Mouse (Mus musculus): ENCODE data around the gene Cc2d2b. TPM values are rescaled to one million over a fixed set of nuclear protein-coding genes. Genes with fewer than 3 reads are reported as not detected.

The Cc2d2b gene
- total and polyA plus RNA-seq, 3 experiments = 0.27 to 6.1 (median 3.4) TPM

DNA sequence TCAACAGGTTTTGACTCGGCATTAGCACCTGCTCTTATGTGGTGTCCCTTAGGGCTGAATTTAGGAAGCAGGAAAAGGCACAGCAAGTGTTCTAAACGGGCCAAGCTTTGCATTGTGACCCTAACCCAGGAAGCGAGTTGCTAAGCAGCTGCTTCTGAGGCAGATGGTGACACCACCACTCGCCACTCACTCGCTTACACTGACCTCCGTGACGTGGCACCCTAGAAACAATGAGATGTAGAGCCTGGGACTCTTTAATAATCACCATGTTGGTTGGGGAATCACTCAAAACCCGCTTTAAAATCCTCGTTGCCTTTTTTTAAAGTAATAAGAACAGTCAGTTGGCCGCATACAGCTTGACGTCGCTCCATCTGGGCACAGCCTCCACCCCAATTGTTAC, 100.8 kb downstream of the Cc2d2b start:
- Histone ChIP-seq H3K9me3 (replicated peaks) (no peaks in the 10 kb centered on the region), H3K27me3 (ENCODE audit: insufficient read depth, low read length) (no peaks in the 10 kb centered on the region), H3K4me3 (ENCODE audit: low read depth, low read length) (no peak overlapping the region), H3K36me3 (replicated peaks) (peaks cover 64% of the 10 kb centered on the region), H3K4me1 (ENCODE audit: insufficient read depth, low read depth, low read length) (peaks cover 3% of the 10 kb centered on the region; the same call in 1 of the 2 replicates)
- DNase-seq (ENCODE audit: low spot score) (no peak), ATAC-seq (ENCODE audit: extremely low read depth, insufficient number of reproducible peaks, low FRiP score, poor library complexity, severe bottlenecking) (no peak)
- TF ChIP-seq POLR2AphosphoS5 (IDR thresholded peaks at IDR 0.05; ENCODE audit: insufficient replicate concordance, low read depth, low read length) (no peak), GATA2 (IDR thresholded peaks at IDR 0.05; ENCODE audit: borderline replicate concordance, low read depth, low read length) (no peak), GATA1 (IDR thresholded peaks at IDR 0.05; ENCODE audit: borderline replicate concordance, low read length) (no peak), TAL1 (conservative IDR thresholded peaks at IDR 0.05; ENCODE audit: low read depth, low read length) (no peak), CTCF (IDR thresholded peaks at IDR 0.05; ENCODE audit: low read depth, low read length) (no peak)

DNA sequence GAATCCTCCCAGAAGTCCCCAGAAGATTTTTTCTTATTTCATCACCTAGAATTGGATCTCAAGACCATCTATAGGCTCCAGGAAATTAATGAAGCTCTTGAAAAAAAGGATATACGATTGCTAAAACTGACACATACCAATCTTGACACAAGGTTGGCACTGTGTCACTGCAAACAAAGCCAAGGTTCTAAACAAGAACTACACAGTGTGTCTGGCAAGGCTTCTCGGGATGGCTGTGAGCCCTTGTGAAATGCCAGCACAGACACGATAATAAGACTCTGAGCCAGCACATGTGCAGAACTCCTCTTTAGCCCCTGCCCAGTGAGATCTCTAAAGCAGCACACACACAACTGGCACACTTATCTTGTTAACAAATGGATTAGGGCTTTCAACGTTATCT, 111.0 kb downstream of the Cc2d2b start:
- no peak for DNase-seq (ENCODE audit: low spot score)
- Histone ChIP-seq H3K9me3 (replicated peaks) (no peaks in the 10 kb centered on the region), H3K4me1 (ENCODE audit: insufficient read depth, low read depth, low read length) (no peaks in the 10 kb centered on the region), H3K36me3 (replicated peaks) (no peaks in the 10 kb centered on the region), H3K4me3 (ENCODE audit: low read depth, low read length) (no peak overlapping the region), H3K27me3 (ENCODE audit: insufficient read depth, low read length) (peaks cover 42% of the 10 kb centered on the region)
- TF ChIP-seq GATA1 (IDR thresholded peaks at IDR 0.05; ENCODE audit: borderline replicate concordance, low read length) (no peak), POLR2AphosphoS5 (IDR thresholded peaks at IDR 0.05; ENCODE audit: insufficient replicate concordance, low read depth, low read length) (no peak), GATA2 (IDR thresholded peaks at IDR 0.05; ENCODE audit: borderline replicate concordance, low read depth, low read length) (no peak), TAL1 (conservative IDR thresholded peaks at IDR 0.05; ENCODE audit: low read depth, low read length) (no peak), CTCF (IDR thresholded peaks at IDR 0.05; ENCODE audit: low read depth, low read length) (no peak)
- no peak for ATAC-seq (ENCODE audit: extremely low read depth, insufficient number of reproducible peaks, low FRiP score, poor library complexity, severe bottlenecking)

DNA sequence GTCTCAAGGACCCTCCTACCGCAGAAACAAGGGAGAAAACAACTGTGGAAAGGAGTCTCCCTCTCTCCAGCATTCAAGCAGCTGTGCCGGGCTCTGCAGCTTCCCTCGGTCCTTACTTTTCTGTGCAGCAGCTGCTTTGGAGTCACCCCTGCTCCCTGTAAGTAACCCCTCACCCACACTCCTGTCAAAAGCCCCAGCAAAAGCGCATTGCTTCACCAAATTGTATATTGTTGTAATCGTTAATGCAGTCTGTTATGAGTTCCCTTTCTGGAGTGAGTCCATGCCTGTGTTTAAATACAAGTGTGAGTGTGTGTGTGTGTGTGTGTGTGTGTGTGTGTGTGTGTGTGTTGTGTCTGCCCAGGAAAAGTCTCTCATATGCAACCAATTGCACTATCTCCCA, 119.7 kb downstream of the Cc2d2b start:
- peaks cover 16% of the 10 kb centered on the region for H3K27me3 ChIP-seq (ENCODE audit: insufficient read depth, low read length)
- no peak for DNase-seq (ENCODE audit: low spot score)
- no peak overlapping the region for H3K4me3 ChIP-seq (ENCODE audit: low read depth, low read length)
- no peaks in the 10 kb centered on the region for H3K36me3 ChIP-seq (replicated peaks)
- ATAC-seq (ENCODE audit: extremely low read depth, insufficient number of reproducible peaks, low FRiP score, poor library complexity, severe bottlenecking) = no peak
- TF ChIP-seq CTCF (IDR thresholded peaks at IDR 0.05; ENCODE audit: low read depth, low read length) (no peak), GATA1 (IDR thresholded peaks at IDR 0.05; ENCODE audit: borderline replicate concordance, low read length) (no peak), GATA2 (IDR thresholded peaks at IDR 0.05; ENCODE audit: borderline replicate concordance, low read depth, low read length) (no peak), TAL1 (conservative IDR thresholded peaks at IDR 0.05; ENCODE audit: low read depth, low read length) (no peak), POLR2AphosphoS5 (IDR thresholded peaks at IDR 0.05; ENCODE audit: insufficient replicate concordance, low read depth, low read length) (no peak)
- H3K9me3 ChIP-seq (replicated peaks) = no peaks in the 10 kb centered on the region
- peaks cover 22% of the 10 kb centered on the region for H3K4me1 ChIP-seq (ENCODE audit: insufficient read depth, low read depth, low read length)

DNA sequence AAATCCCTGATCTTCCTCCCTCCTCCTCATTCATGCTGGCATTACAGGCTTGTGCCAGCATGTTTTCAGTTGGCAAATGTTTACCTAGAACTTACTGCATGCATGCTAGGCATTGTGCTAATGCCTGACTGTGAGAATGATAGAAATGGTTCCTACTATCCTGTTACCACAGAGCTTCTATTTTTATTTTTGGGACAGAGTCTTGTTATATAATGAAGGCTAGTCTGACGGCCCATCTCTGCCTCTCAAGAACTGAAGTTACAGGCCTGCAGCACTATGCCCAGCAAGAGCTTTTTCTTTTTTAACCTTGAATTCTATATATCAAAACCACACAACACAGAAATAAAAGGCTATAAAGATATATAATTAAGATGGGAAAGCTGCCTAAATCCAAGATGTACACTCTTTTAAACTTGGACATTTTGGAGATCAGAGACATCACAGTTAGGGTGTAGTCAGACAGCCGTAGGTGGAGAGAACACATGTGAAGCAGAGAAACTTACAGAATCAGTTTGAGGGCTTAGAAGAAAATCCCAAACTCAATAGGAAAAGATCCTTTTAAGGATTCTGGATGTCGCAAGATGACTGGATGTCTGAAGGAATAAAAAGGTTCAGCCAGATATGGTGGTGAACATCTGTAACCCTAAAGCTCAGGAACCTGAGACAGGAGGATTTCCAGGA, 121.0 kb downstream of the Cc2d2b start:
- Histone ChIP-seq H3K36me3 (replicated peaks) (no peaks in the 10 kb centered on the region), H3K4me1 (ENCODE audit: insufficient read depth, low read depth, low read length) (peaks cover 22% of the 10 kb centered on the region), H3K27me3 (ENCODE audit: insufficient read depth, low read length) (peaks cover 11% of the 10 kb centered on the region), H3K9me3 (replicated peaks) (no peaks in the 10 kb centered on the region), H3K4me3 (ENCODE audit: low read depth, low read length) (no peak overlapping the region)
- DNase-seq (ENCODE audit: low spot score) (no peak), ATAC-seq (ENCODE audit: extremely low read depth, insufficient number of reproducible peaks, low FRiP score, poor library complexity, severe bottlenecking) (no peak)
- no peak for TF ChIP-seq TAL1 (conservative IDR thresholded peaks at IDR 0.05; ENCODE audit: low read depth, low read length)
- no peak for TF ChIP-seq GATA2 (IDR thresholded peaks at IDR 0.05; ENCODE audit: borderline replicate concordance, low read depth, low read length)
- no peak for TF ChIP-seq CTCF (IDR thresholded peaks at IDR 0.05; ENCODE audit: low read depth, low read length)
- TF ChIP-seq POLR2AphosphoS5 (IDR thresholded peaks at IDR 0.05; ENCODE audit: insufficient replicate concordance, low read depth, low read length) = no peak
- no peak for TF ChIP-seq GATA1 (IDR thresholded peaks at IDR 0.05; ENCODE audit: borderline replicate concordance, low read length)

DNA sequence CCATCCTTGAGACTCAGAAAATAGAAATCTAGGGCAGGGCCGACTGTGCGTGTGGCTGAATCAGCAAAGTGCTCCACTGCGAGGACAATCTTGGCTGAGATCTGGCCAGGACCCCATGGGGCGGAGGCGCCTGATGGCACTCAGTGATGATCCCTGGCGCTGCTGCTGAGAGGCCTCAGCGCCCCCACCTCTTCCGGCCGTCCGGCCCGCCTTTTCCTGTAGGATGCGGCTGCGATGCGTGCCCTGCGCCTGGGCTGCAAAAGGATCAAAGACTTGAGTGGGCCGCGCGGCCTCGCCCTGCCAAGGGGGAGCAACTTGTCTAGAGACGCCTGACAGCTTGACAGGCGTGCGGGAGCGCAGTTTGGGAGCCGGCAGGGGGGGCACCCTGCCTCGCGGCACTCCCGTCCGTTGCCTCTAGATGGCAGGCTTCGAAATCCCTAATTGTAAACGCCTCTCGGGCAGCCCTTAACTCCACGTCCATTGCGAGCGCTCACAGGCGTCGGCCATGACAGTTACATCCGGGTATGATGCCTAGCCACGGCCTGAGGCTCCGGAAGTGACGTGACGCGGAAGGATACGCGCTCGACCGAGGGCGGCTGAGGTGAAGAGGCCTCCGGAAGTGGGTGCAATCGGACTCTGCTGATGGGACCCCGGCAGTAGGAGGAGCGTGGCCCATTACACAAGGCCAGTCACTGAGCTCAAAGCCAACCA, 124.6 kb downstream of the Cc2d2b start:
- ATAC-seq (ENCODE audit: extremely low read depth, insufficient number of reproducible peaks, low FRiP score, poor library complexity, severe bottlenecking) (peak; percentile 94), DNase-seq (ENCODE audit: low spot score) (peak; percentile 88)
- Histone ChIP-seq H3K27me3 (ENCODE audit: insufficient read depth, low read length) (no peaks in the 10 kb centered on the region; the same call in 1 of the 2 replicates), H3K36me3 (replicated peaks) (no peaks in the 10 kb centered on the region), H3K9me3 (replicated peaks) (no peaks in the 10 kb centered on the region), H3K4me3 (ENCODE audit: low read depth, low read length) (peak overlapping the region; percentile 81), H3K4me1 (ENCODE audit: insufficient read depth, low read depth, low read length) (peaks cover 9% of the 10 kb centered on the region)
- no peak for TF ChIP-seq GATA1 (IDR thresholded peaks at IDR 0.05; ENCODE audit: borderline replicate concordance, low read length)
- TF ChIP-seq TAL1 (conservative IDR thresholded peaks at IDR 0.05; ENCODE audit: low read depth, low read length) = no peak
- TF ChIP-seq CTCF (IDR thresholded peaks at IDR 0.05; ENCODE audit: low read depth, low read length) = no peak
- TF ChIP-seq POLR2AphosphoS5 (IDR thresholded peaks at IDR 0.05; ENCODE audit: insufficient replicate concordance, low read depth, low read length) = no peak

Other genes with a start within 250 kb of the Cc2d2b start
- 50.6 and 64.2 TPM in 2 replicates for gene Sorbs1, start 235.0 kb upstream of the Cc2d2b start, total RNA-seq (2014; fragmentation: Nextera tagmentation)
- 12.6 and 19.2 TPM in 2 replicates for gene Sorbs1, start 235.0 kb upstream of the Cc2d2b start, total RNA-seq (2017)
- 7.4 and 9.2 TPM in 2 replicates for gene Sorbs1, start 235.0 kb upstream of the Cc2d2b start, polyA plus RNA-seq (2012)
- 104 and 111 TPM in 2 replicates for gene Aldh18a1, start 160.3 kb upstream of the Cc2d2b start, total RNA-seq (2014; fragmentation: Nextera tagmentation)
- 41.1 and 43.7 TPM in 2 replicates for gene Aldh18a1, start 160.3 kb upstream of the Cc2d2b start, total RNA-seq (2017)
- gene Aldh18a1, start 160.3 kb upstream of the Cc2d2b start, polyA plus RNA-seq (2012) = 15.4 and 24.9 TPM in 2 replicates
- 14.1 and 15.3 TPM in 2 replicates for gene Tctn3, start 136.5 kb upstream of the Cc2d2b start, total RNA-seq (2014; fragmentation: Nextera tagmentation)
- gene Tctn3, start 136.5 kb upstream of the Cc2d2b start, total RNA-seq (2017) = 7.3 and 7.6 TPM in 2 replicates
- gene Tctn3, start 136.5 kb upstream of the Cc2d2b start, polyA plus RNA-seq (2012) = 16.4 and 17.0 TPM in 2 replicates
- gene Entpd1, start 136.4 kb upstream of the Cc2d2b start, total RNA-seq (2014; fragmentation: Nextera tagmentation) = not detected in 2 replicates
- 0.33 and 0.70 TPM in 2 replicates for gene Entpd1, start 136.4 kb upstream of the Cc2d2b start, total RNA-seq (2017)
- gene Entpd1, start 136.4 kb upstream of the Cc2d2b start, polyA plus RNA-seq (2012) = not detected in 2 replicates
- gene Ccnj, start 82.5 kb downstream of the Cc2d2b start, total RNA-seq (2014; fragmentation: Nextera tagmentation) = 9.5 and 15.0 TPM in 2 replicates
- gene Ccnj, start 82.5 kb downstream of the Cc2d2b start, total RNA-seq (2017) = 13.6 and 14.7 TPM in 2 replicates
- 3.4 and 4.1 TPM in 2 replicates for gene Ccnj, start 82.5 kb downstream of the Cc2d2b start, polyA plus RNA-seq (2012)
- gene Zfp518a, start 146.0 kb downstream of the Cc2d2b start, total RNA-seq (2014; fragmentation: Nextera tagmentation) = not detected in 2 replicates
- under 0.01 and 0.05 TPM in 2 replicates for gene Zfp518a, start 146.0 kb downstream of the Cc2d2b start, total RNA-seq (2017)
- gene Zfp518a, start 146.0 kb downstream of the Cc2d2b start, polyA plus RNA-seq (2012) = not detected in 2 replicates
- not detected in 2 replicates for gene Blnk, start 245.8 kb downstream of the Cc2d2b start, total RNA-seq (2014; fragmentation: Nextera tagmentation)
- gene Blnk, start 245.8 kb downstream of the Cc2d2b start, total RNA-seq (2017) = 0.29 and 0.44 TPM in 2 replicates
- 0.06 and 0.15 TPM in 2 replicates for gene Blnk, start 245.8 kb downstream of the Cc2d2b start, polyA plus RNA-seq (2012)

Data from G1E (cell line).